Mouse (Mus musculus): ENCODE measurements around the gene Olfr1151. TPM values are rescaled to one million over a fixed set of nuclear protein-coding genes. Genes with fewer than 3 reads are reported as not detected.

Olfr1151 gene
- polyA plus RNA-seq (2015; fragmentation: Nextera tagmentation; extraction: Ambion mirVana): not detected in 2 replicates

GRCm38 (mm10) chr2:87855562-87855961, at the start of gene Olfr1151:
Gene Olfr1151, plus strand, starts transcription at chr2:87855862.
- H3K36me3 ChIP-seq (ENCODE audit: control insufficient read depth, insufficient read depth): no peaks in the 10 kb centered on the region
- H3K9ac ChIP-seq (replicated peaks; ENCODE audit: low read depth, low read length): no peak within 1 kb of the TSS
- H3K9me3 ChIP-seq (ENCODE audit: control insufficient read depth, low read length): no peaks in the 10 kb centered on the region
- WGBS: 85% methylated on average over 1 of the region's 1 CpGs
- no peaks in the 10 kb centered on the region for H3K27me3 ChIP-seq (replicated peaks; ENCODE audit: control insufficient read depth, insufficient read depth, low read length)
- H3K4me1 ChIP-seq (replicated peaks; ENCODE audit: control insufficient read depth, insufficient read depth, low read length): no peaks in the 10 kb centered on the region
- no peak within 1 kb of the TSS for H3K4me3 ChIP-seq (replicated peaks; ENCODE audit: low read length)
- no peak within 1 kb of the TSS for H3K4me2 ChIP-seq (ENCODE audit: low read length)
- ATAC-seq: no peak
- no peak within 1 kb of the TSS for H3K27ac ChIP-seq (ENCODE audit: low read length)

- H3K27ac ChIP-seq (ENCODE audit: low read length): no peak within 1 kb of the TSS
- ATAC-seq: no peak
Observed at GRCm38 (mm10) chr2:87809522-87809921, 46.1 kb upstream of the Olfr1151 start, which contains the start of gene Olfr1145. Gene Olfr1145, plus strand, starts transcription at chr2:87809822.

GRCm38 (mm10) chr2:87830233-87830632, 25.4 kb upstream of the Olfr1151 start, which contains the start of gene Olfr1148:
Gene Olfr1148, plus strand, starts transcription at chr2:87830533.
- ATAC-seq: no peak
- 86% methylated on average over 1 of the region's 1 CpGs for WGBS
- Histone ChIP-seq H3K4me2 (ENCODE audit: low read length) (no peak within 1 kb of the TSS), H3K27ac (ENCODE audit: low read length) (no peak within 1 kb of the TSS), H3K4me1 (replicated peaks; ENCODE audit: control insufficient read depth, insufficient read depth, low read length) (no peaks in the 10 kb centered on the region), H3K9ac (replicated peaks; ENCODE audit: low read depth, low read length) (no peak within 1 kb of the TSS), H3K9me3 (ENCODE audit: control insufficient read depth, low read length) (no peaks in the 10 kb centered on the region), H3K27me3 (replicated peaks; ENCODE audit: control insufficient read depth, insufficient read depth, low read length) (no peaks in the 10 kb centered on the region), H3K4me3 (replicated peaks; ENCODE audit: low read length) (no peak within 1 kb of the TSS), H3K36me3 (ENCODE audit: control insufficient read depth, insufficient read depth) (no peaks in the 10 kb centered on the region)

More at GRCm38 (mm10) chr2:87809522-87809921, 46.1 kb upstream of the Olfr1151 start, which contains the start of gene Olfr1145:
- WGBS: 79% methylated on average over 1 of the region's 1 CpGs
- Histone ChIP-seq H3K4me1 (replicated peaks; ENCODE audit: control insufficient read depth, insufficient read depth, low read length) (no peaks in the 10 kb centered on the region), H3K4me3 (replicated peaks; ENCODE audit: low read length) (no peak within 1 kb of the TSS), H3K36me3 (ENCODE audit: control insufficient read depth, insufficient read depth) (no peaks in the 10 kb centered on the region), H3K4me2 (ENCODE audit: low read length) (no peak within 1 kb of the TSS), H3K9ac (replicated peaks; ENCODE audit: low read depth, low read length) (no peak within 1 kb of the TSS), H3K27me3 (replicated peaks; ENCODE audit: control insufficient read depth, insufficient read depth, low read length) (no peaks in the 10 kb centered on the region), H3K9me3 (ENCODE audit: control insufficient read depth, low read length) (no peaks in the 10 kb centered on the region)

- Histone ChIP-seq H3K4me1 (replicated peaks; ENCODE audit: control insufficient read depth, insufficient read depth, low read length) (no peaks in the 10 kb centered on the region), H3K9me3 (ENCODE audit: control insufficient read depth, low read length) (no peaks in the 10 kb centered on the region), H3K36me3 (ENCODE audit: control insufficient read depth, insufficient read depth) (no peaks in the 10 kb centered on the region), H3K9ac (replicated peaks; ENCODE audit: low read depth, low read length) (no peak within 1 kb of the TSS), H3K4me2 (ENCODE audit: low read length) (no peak within 1 kb of the TSS), H3K27ac (ENCODE audit: low read length) (no peak within 1 kb of the TSS), H3K4me3 (replicated peaks; ENCODE audit: low read length) (no peak within 1 kb of the TSS), H3K27me3 (replicated peaks; ENCODE audit: control insufficient read depth, insufficient read depth, low read length) (no peaks in the 10 kb centered on the region)
- WGBS: 87% methylated on average over 1 of the region's 1 CpGs
- no peak for ATAC-seq
Observed at GRCm38 (mm10) chr2:87843693-87844092, 12.0 kb upstream of the Olfr1151 start, which contains the start of gene Olfr1150-ps1. Gene Olfr1150-ps1, plus strand, starts transcription at chr2:87843993.

- no peaks in the 10 kb centered on the region for H3K4me1 ChIP-seq (replicated peaks; ENCODE audit: control insufficient read depth, insufficient read depth, low read length)
- no peak within 1 kb of the TSS for H3K9ac ChIP-seq (replicated peaks; ENCODE audit: low read depth, low read length)
- H3K27me3 ChIP-seq (replicated peaks; ENCODE audit: control insufficient read depth, insufficient read depth, low read length): no peaks in the 10 kb centered on the region
- H3K27ac ChIP-seq (ENCODE audit: low read length): no peak within 1 kb of the TSS
- H3K4me3 ChIP-seq (replicated peaks; ENCODE audit: low read length): no peak within 1 kb of the TSS
- no peaks in the 10 kb centered on the region for H3K36me3 ChIP-seq (ENCODE audit: control insufficient read depth, insufficient read depth)
- no peak within 1 kb of the TSS for H3K4me2 ChIP-seq (ENCODE audit: low read length)
- no peaks in the 10 kb centered on the region for H3K9me3 ChIP-seq (ENCODE audit: control insufficient read depth, low read length)
- ATAC-seq: no peak
Observed at GRCm38 (mm10) chr2:87866192-87866591, 10.5 kb downstream of the Olfr1151 start, which contains the start of gene Olfr1152. Gene Olfr1152, plus strand, starts transcription at chr2:87866492.

- WGBS: 77% methylated on average over 1 of the region's 1 CpGs
- Histone ChIP-seq H3K9me3 (ENCODE audit: control insufficient read depth, low read length) (no peaks in the 10 kb centered on the region), H3K36me3 (ENCODE audit: control insufficient read depth, insufficient read depth) (no peaks in the 10 kb centered on the region), H3K4me1 (replicated peaks; ENCODE audit: control insufficient read depth, insufficient read depth, low read length) (no peaks in the 10 kb centered on the region), H3K27me3 (replicated peaks; ENCODE audit: control insufficient read depth, insufficient read depth, low read length) (no peaks in the 10 kb centered on the region), H3K4me2 (ENCODE audit: low read length) (no peak within 1 kb of the TSS), H3K27ac (ENCODE audit: low read length) (no peak within 1 kb of the TSS), H3K4me3 (replicated peaks; ENCODE audit: low read length) (no peak within 1 kb of the TSS), H3K9ac (replicated peaks; ENCODE audit: low read depth, low read length) (no peak within 1 kb of the TSS)
- ATAC-seq: no peak
Observed at GRCm38 (mm10) chr2:87894662-87895061, 39.0 kb downstream of the Olfr1151 start, which contains the start of gene Olfr1153. Gene Olfr1153, plus strand, starts transcription at chr2:87894962.

- H3K4me2 ChIP-seq (ENCODE audit: low read length): no peak within 1 kb of the TSS
- ATAC-seq: no peak
- peaks cover 3% of the 10 kb centered on the region; the same call in 1 of the 2 replicates for H3K9me3 ChIP-seq (ENCODE audit: control insufficient read depth, low read length)
- no peak within 1 kb of the TSS for H3K4me3 ChIP-seq (replicated peaks; ENCODE audit: low read length)
- H3K27ac ChIP-seq (ENCODE audit: low read length): no peak within 1 kb of the TSS
- no peaks in the 10 kb centered on the region for H3K4me1 ChIP-seq (replicated peaks; ENCODE audit: control insufficient read depth, insufficient read depth, low read length)
- H3K36me3 ChIP-seq (ENCODE audit: control insufficient read depth, insufficient read depth): no peaks in the 10 kb centered on the region
- H3K27me3 ChIP-seq (replicated peaks; ENCODE audit: control insufficient read depth, insufficient read depth, low read length): no peaks in the 10 kb centered on the region
- H3K9ac ChIP-seq (replicated peaks; ENCODE audit: low read depth, low read length): no peak within 1 kb of the TSS
- WGBS: 89% methylated on average over 1 of the region's 1 CpGs
Observed at GRCm38 (mm10) chr2:87905066-87905465, 49.4 kb downstream of the Olfr1151 start, which contains the start of gene Olfr1154. Gene Olfr1154, minus strand, starts transcription at chr2:87905166.

Other genes with a start within 250 kb of the Olfr1151 start
- gene Olfr1130, start 249.7 kb upstream of the Olfr1151 start, polyA plus RNA-seq (2015; fragmentation: Nextera tagmentation; extraction: Ambion mirVana): not detected in 2 replicates
- gene Olfr1131, start 228.8 kb upstream of the Olfr1151 start, polyA plus RNA-seq (2015; fragmentation: Nextera tagmentation; extraction: Ambion mirVana): not detected in 2 replicates
- not detected in 2 replicates for gene Olfr1132, start 218.3 kb upstream of the Olfr1151 start, polyA plus RNA-seq (2015; fragmentation: Nextera tagmentation; extraction: Ambion mirVana)
- gene Olfr1133, start 208.5 kb upstream of the Olfr1151 start, polyA plus RNA-seq (2015; fragmentation: Nextera tagmentation; extraction: Ambion mirVana): not detected in 2 replicates
- gene Olfr1134, start 197.4 kb upstream of the Olfr1151 start, polyA plus RNA-seq (2015; fragmentation: Nextera tagmentation; extraction: Ambion mirVana): not detected in 2 replicates
- not detected in 2 replicates for gene Olfr1135, start 182.2 kb upstream of the Olfr1151 start, polyA plus RNA-seq (2015; fragmentation: Nextera tagmentation; extraction: Ambion mirVana)
- not detected in 2 replicates for gene Olfr1136, start 161.9 kb upstream of the Olfr1151 start, polyA plus RNA-seq (2015; fragmentation: Nextera tagmentation; extraction: Ambion mirVana)
- gene Olfr1137, start 142.7 kb upstream of the Olfr1151 start, polyA plus RNA-seq (2015; fragmentation: Nextera tagmentation; extraction: Ambion mirVana): not detected in 2 replicates
- not detected in 2 replicates for gene Olfr1138, start 115.9 kb upstream of the Olfr1151 start, polyA plus RNA-seq (2015; fragmentation: Nextera tagmentation; extraction: Ambion mirVana)
- gene Olfr1140, start 112.1 kb upstream of the Olfr1151 start, polyA plus RNA-seq (2015; fragmentation: Nextera tagmentation; extraction: Ambion mirVana): not detected in 2 replicates
- not detected in 2 replicates for gene Olfr1141, start 101.9 kb upstream of the Olfr1151 start, polyA plus RNA-seq (2015; fragmentation: Nextera tagmentation; extraction: Ambion mirVana)
- gene Olfr152, start 76.4 kb upstream of the Olfr1151 start, polyA plus RNA-seq (2015; fragmentation: Nextera tagmentation; extraction: Ambion mirVana): not detected in 2 replicates
- gene Olfr1143, start 55.3 kb upstream of the Olfr1151 start, polyA plus RNA-seq (2015; fragmentation: Nextera tagmentation; extraction: Ambion mirVana): not detected in 2 replicates
- gene Olfr1145, start 46.0 kb upstream of the Olfr1151 start, polyA plus RNA-seq (2015; fragmentation: Nextera tagmentation; extraction: Ambion mirVana): not detected in 2 replicates
- gene Olfr1148, start 25.3 kb upstream of the Olfr1151 start, polyA plus RNA-seq (2015; fragmentation: Nextera tagmentation; extraction: Ambion mirVana): not detected in 2 replicates
- not detected in 2 replicates for gene Olfr1150-ps1, start 11.9 kb upstream of the Olfr1151 start, polyA plus RNA-seq (2015; fragmentation: Nextera tagmentation; extraction: Ambion mirVana)
- not detected in 2 replicates for gene Olfr1152, start 10.6 kb downstream of the Olfr1151 start, polyA plus RNA-seq (2015; fragmentation: Nextera tagmentation; extraction: Ambion mirVana)
- not detected in 2 replicates for gene Olfr1153, start 39.1 kb downstream of the Olfr1151 start, polyA plus RNA-seq (2015; fragmentation: Nextera tagmentation; extraction: Ambion mirVana)
- gene Olfr1154, start 49.3 kb downstream of the Olfr1151 start, polyA plus RNA-seq (2015; fragmentation: Nextera tagmentation; extraction: Ambion mirVana): not detected in 2 replicates
- not detected in 2 replicates for gene Olfr1155, start 89.3 kb downstream of the Olfr1151 start, polyA plus RNA-seq (2015; fragmentation: Nextera tagmentation; extraction: Ambion mirVana)
- not detected in 2 replicates for gene Olfr1156, start 97.2 kb downstream of the Olfr1151 start, polyA plus RNA-seq (2015; fragmentation: Nextera tagmentation; extraction: Ambion mirVana)
- gene Olfr1157, start 112.4 kb downstream of the Olfr1151 start, polyA plus RNA-seq (2015; fragmentation: Nextera tagmentation; extraction: Ambion mirVana): not detected in 2 replicates
- gene Olfr74, start 118.8 kb downstream of the Olfr1151 start, polyA plus RNA-seq (2015; fragmentation: Nextera tagmentation; extraction: Ambion mirVana): not detected in 2 replicates
- not detected in 2 replicates for gene Olfr1158, start 134.3 kb downstream of the Olfr1151 start, polyA plus RNA-seq (2015; fragmentation: Nextera tagmentation; extraction: Ambion mirVana)
- gene Olfr1160, start 152.4 kb downstream of the Olfr1151 start, polyA plus RNA-seq (2015; fragmentation: Nextera tagmentation; extraction: Ambion mirVana): not detected in 2 replicates
- not detected in 2 replicates for gene Olfr1161, start 166.9 kb downstream of the Olfr1151 start, polyA plus RNA-seq (2015; fragmentation: Nextera tagmentation; extraction: Ambion mirVana)
- not detected in 2 replicates for gene Olfr73, start 181.8 kb downstream of the Olfr1151 start, polyA plus RNA-seq (2015; fragmentation: Nextera tagmentation; extraction: Ambion mirVana)
- gene Olfr1162, start 195.3 kb downstream of the Olfr1151 start, polyA plus RNA-seq (2015; fragmentation: Nextera tagmentation; extraction: Ambion mirVana): not detected in 2 replicates
- not detected in 2 replicates for gene Olfr1163, start 216.0 kb downstream of the Olfr1151 start, polyA plus RNA-seq (2015; fragmentation: Nextera tagmentation; extraction: Ambion mirVana)
- gene Olfr1164, start 238.1 kb downstream of the Olfr1151 start, polyA plus RNA-seq (2015; fragmentation: Nextera tagmentation; extraction: Ambion mirVana): not detected in 2 replicates